Comparison of ENCODE assay signal across 23 mouse cellular contexts in genomic region chr6:72777212-72777611, GRCm38 (mm10). TPM values are rescaled to one million over a fixed set of nuclear protein-coding genes. Genes with fewer than 3 reads are reported as not detected.
"Had no signal": no experiment of that assay in that cellular context is flagged by ENCODE, and none has a peak within 500 bp of the region (broad histone marks: within the 10 kb centered on the region; RNA-seq: fewer than 3 reads in every experiment).

No protein-coding gene starts in this region.

- ATAC-seq: hindbrain, postnatal 0 days; intestine, embryonic 16.5 days had no signal

- H3K4me2 ChIP-seq: heart, embryonic 12.5 days; hindbrain, embryonic 13.5 days; hindbrain, embryonic 15.5 days; limb, embryonic 12.5 days; liver, embryonic 13.5 days had no signal

- H3K4me3 ChIP-seq: gastrocnemius, adult 2 months; heart, embryonic 10.5 days; heart, embryonic 12.5 days; hindbrain, embryonic 13.5 days; hindbrain, embryonic 15.5 days; layer of hippocampus, adult 2 months; left cerebral cortex, adult 2 months; limb, embryonic 10.5 days; limb, embryonic 12.5 days; liver, embryonic 13.5 days had no signal

- H3K9ac ChIP-seq: heart, embryonic 12.5 days; hindbrain, embryonic 13.5 days; hindbrain, embryonic 15.5 days; limb, embryonic 12.5 days; liver, embryonic 13.5 days had no signal

- H3K27ac ChIP-seq: gastrocnemius, adult 2 months; heart, embryonic 10.5 days; hindbrain, embryonic 13.5 days; hindbrain, embryonic 15.5 days; hindbrain, postnatal 0 days; layer of hippocampus, adult 2 months; left cerebral cortex, adult 2 months; limb, embryonic 10.5 days; limb, embryonic 12.5 days; liver, embryonic 13.5 days had no signal

- H3K27me3 ChIP-seq: heart, embryonic 12.5 days; hindbrain, embryonic 13.5 days; hindbrain, embryonic 15.5 days; limb, embryonic 12.5 days; liver, embryonic 13.5 days had no signal

- H3K36me3 ChIP-seq: hindbrain, embryonic 15.5 days had no signal

- H3K9me3 ChIP-seq: heart, embryonic 10.5 days; heart, embryonic 12.5 days; hindbrain, embryonic 13.5 days; hindbrain, embryonic 15.5 days; limb, embryonic 10.5 days; liver, embryonic 13.5 days had no signal

- H3K4me1 ChIP-seq: hindbrain, embryonic 15.5 days had no signal

- DNase-seq: gastrocnemius, postnatal 10 days; gastrocnemius, postnatal 25 days; heart, adult 18-20 months; heart, postnatal 14 days; heart, postnatal 36 days; kidney, adult 18-20 months; kidney, adult 8-10 months; kidney, postnatal 10 days; kidney, postnatal 25 days; kidney, postnatal 4 days; liver, embryonic 13.5 days had no signal

RNA-seq across cellular contexts. Expression of gene Tcf7l1, which starts 11.8 kb away (rescaled TPM):
- total RNA-seq: granulocyte monocyte progenitor cell, adult 5-6 weeks had no signal
